Mouse (Mus musculus): ENCODE results near the gene Bpifa2. TPM values are rescaled to one million over a fixed set of nuclear protein-coding genes. Genes with fewer than 3 reads are reported as not detected.

The Bpifa2 gene
- not detected in 2 replicates for total RNA-seq (2012; rRNA removed)

DNA sequence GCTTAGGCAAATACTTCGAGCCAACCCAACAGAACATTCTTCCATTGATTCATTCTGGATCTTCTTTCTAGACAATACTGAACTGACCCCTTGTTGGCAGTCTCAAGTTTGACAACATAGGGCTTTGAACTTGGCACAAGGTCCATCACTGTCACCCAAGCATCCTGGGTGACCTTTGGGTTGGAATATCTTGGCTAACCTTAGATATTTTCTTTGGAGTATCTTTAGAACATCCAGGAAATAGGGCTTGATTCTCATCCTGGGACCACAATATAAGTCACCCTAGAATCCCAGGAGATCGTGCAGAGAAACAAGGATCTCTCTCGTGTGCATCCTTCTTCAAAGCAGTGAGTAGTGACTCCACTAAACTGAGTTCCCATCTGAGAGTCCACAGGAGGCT, at the start of gene Bpifa2:
TSS of gene Bpifa2 (plus strand) at position 301 of the 400 bp plus-strand sequence.
- Histone ChIP-seq H3K27ac (ENCODE audit: insufficient read depth, low read depth, low read length, poor library complexity, severe bottlenecking) (no peak within 1 kb of the TSS), H3K9me3 (ENCODE audit: control insufficient read depth, insufficient read depth, low read depth, low read length) (no peaks in the 10 kb centered on the region), H3K4me3 (ENCODE audit: insufficient read depth in 1 of 2, low read depth in 1 of 2, low read length in 2 of 2, poor library complexity in 1 of 2, severe bottlenecking in 1 of 2) (no peak within 1 kb of the TSS), H3K36me3 (ENCODE audit: control insufficient read depth, insufficient read depth, low read length, poor library complexity, severe bottlenecking) (no peaks in the 10 kb centered on the region), H3K9ac (ENCODE audit: insufficient read depth, low read depth, low read length, poor library complexity, severe bottlenecking) (no peak within 1 kb of the TSS), H3K4me1 (ENCODE audit: control insufficient read depth in 2 of 2, insufficient read depth in 2 of 2, low read length in 2 of 2, poor library complexity in 1 of 2) (no peaks in the 10 kb centered on the region)
- no peak for DNase-seq (ENCODE audit: low read depth, low spot score)
- TF ChIP-seq MAFK (IDR thresholded peaks at IDR 0.05; ENCODE audit: insufficient read depth, low read depth, low read length) (no peak), ZC3H11A (IDR thresholded peaks at IDR 0.05; ENCODE audit: borderline replicate concordance, low read depth, low read length) (no peak), CHD2 (IDR thresholded peaks at IDR 0.05; ENCODE audit: low read depth, low read length) (no peak), HCFC1 (IDR thresholded peaks at IDR 0.05; ENCODE audit: borderline replicate concordance, insufficient read depth, low read length) (no peak), ZNF384 (IDR thresholded peaks at IDR 0.05; ENCODE audit: low read depth, low read length) (no peak)
- in situ Hi-C loops (cut with MboI; ENCODE audit: low sequenced_read_pairs in 2 of 2, unreplicated experiment in 2 of 2): no loop called here

DNA sequence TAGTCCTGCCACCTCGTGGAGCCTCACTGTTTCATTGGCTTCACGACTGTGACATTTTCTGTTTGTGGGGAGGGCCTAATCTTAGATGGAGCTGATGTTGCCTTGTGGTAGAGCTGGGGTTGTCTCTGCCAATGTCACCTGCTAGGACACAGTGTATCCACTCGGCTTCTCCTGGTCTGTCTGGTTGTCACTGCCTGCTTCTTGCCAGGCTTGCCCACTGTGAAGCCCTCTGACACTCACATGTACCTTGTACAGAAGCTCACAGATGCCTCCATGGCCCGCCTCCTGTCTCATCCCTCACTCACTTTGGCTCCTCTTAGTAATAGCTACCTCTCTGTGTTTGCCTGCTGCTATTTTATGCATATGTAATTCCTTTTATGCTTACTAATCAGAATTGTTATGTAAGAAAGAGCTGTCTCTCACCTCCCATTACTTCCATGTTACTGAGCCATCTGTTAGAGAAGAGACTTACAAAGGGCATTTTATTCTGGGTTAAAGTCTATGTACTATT, 45.2 kb upstream of the Bpifa2 start:
- no peak overlapping the region for H3K4me3 ChIP-seq (ENCODE audit: insufficient read depth in 1 of 2, low read depth in 1 of 2, low read length in 2 of 2, poor library complexity in 1 of 2, severe bottlenecking in 1 of 2)
- H3K27ac ChIP-seq (ENCODE audit: insufficient read depth, low read depth, low read length, poor library complexity, severe bottlenecking): no peak overlapping the region
- H3K9ac ChIP-seq (ENCODE audit: insufficient read depth, low read depth, low read length, poor library complexity, severe bottlenecking): no peak overlapping the region
- in situ Hi-C loops (cut with MboI; ENCODE audit: low sequenced_read_pairs in 2 of 2, unreplicated experiment in 2 of 2): no loop called here
- TF ChIP-seq ZC3H11A (IDR thresholded peaks at IDR 0.05; ENCODE audit: borderline replicate concordance, low read depth, low read length) (no peak), CHD2 (IDR thresholded peaks at IDR 0.05; ENCODE audit: low read depth, low read length) (no peak), MAFK (IDR thresholded peaks at IDR 0.05; ENCODE audit: insufficient read depth, low read depth, low read length) (no peak), ZNF384 (IDR thresholded peaks at IDR 0.05; ENCODE audit: low read depth, low read length) (no peak), HCFC1 (IDR thresholded peaks at IDR 0.05; ENCODE audit: borderline replicate concordance, insufficient read depth, low read length) (no peak)
- H3K4me1 ChIP-seq (ENCODE audit: control insufficient read depth in 2 of 2, insufficient read depth in 2 of 2, low read length in 2 of 2, poor library complexity in 1 of 2): no peaks in the 10 kb centered on the region
- DNase-seq (ENCODE audit: low read depth, low spot score): no peak
- no peaks in the 10 kb centered on the region for H3K9me3 ChIP-seq (ENCODE audit: control insufficient read depth, insufficient read depth, low read depth, low read length)
- H3K36me3 ChIP-seq (ENCODE audit: control insufficient read depth, insufficient read depth, low read length, poor library complexity, severe bottlenecking): no peaks in the 10 kb centered on the region

GRCm38 (mm10) chr2:153963334-153963733, 44.7 kb upstream of the Bpifa2 start:
- Histone ChIP-seq H3K36me3 (ENCODE audit: control insufficient read depth, insufficient read depth, low read length, poor library complexity, severe bottlenecking) (no peaks in the 10 kb centered on the region), H3K9ac (ENCODE audit: insufficient read depth, low read depth, low read length, poor library complexity, severe bottlenecking) (no peak overlapping the region), H3K9me3 (ENCODE audit: control insufficient read depth, insufficient read depth, low read depth, low read length) (no peaks in the 10 kb centered on the region), H3K4me1 (ENCODE audit: control insufficient read depth in 2 of 2, insufficient read depth in 2 of 2, low read length in 2 of 2, poor library complexity in 1 of 2) (no peaks in the 10 kb centered on the region), H3K4me3 (ENCODE audit: insufficient read depth in 1 of 2, low read depth in 1 of 2, low read length in 2 of 2, poor library complexity in 1 of 2, severe bottlenecking in 1 of 2) (no peak overlapping the region), H3K27ac (ENCODE audit: insufficient read depth, low read depth, low read length, poor library complexity, severe bottlenecking) (no peak overlapping the region)
- no peak for DNase-seq (ENCODE audit: low read depth, low spot score)
- in situ Hi-C loops (cut with MboI; ENCODE audit: low sequenced_read_pairs in 2 of 2, unreplicated experiment in 2 of 2): no loop called here
- no peak for TF ChIP-seq HCFC1 (IDR thresholded peaks at IDR 0.05; ENCODE audit: borderline replicate concordance, insufficient read depth, low read length)
- TF ChIP-seq MAFK (IDR thresholded peaks at IDR 0.05; ENCODE audit: insufficient read depth, low read depth, low read length): no peak
- no peak for TF ChIP-seq CHD2 (IDR thresholded peaks at IDR 0.05; ENCODE audit: low read depth, low read length)
- TF ChIP-seq ZNF384 (IDR thresholded peaks at IDR 0.05; ENCODE audit: low read depth, low read length): no peak
- no peak for TF ChIP-seq ZC3H11A (IDR thresholded peaks at IDR 0.05; ENCODE audit: borderline replicate concordance, low read depth, low read length)

DNA sequence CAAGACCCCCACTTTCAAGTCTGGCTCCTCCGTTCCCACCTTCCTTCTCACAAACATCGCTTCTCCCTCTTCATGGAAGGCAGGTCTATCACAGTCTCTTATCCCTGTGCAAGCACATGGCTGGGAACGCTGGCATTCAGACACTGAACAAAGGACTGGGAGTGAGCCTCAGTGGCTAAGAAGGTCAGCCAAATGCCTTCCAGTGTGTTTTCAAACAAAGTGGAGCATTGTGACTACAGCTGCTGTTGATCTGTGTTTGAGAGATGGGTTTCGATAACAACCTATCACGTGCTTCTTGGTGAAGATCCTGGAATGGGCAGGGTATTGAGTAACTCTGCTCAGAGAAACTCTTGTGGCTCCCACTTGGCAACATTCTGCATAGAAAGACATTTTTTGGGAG, 37.8 kb upstream of the Bpifa2 start:
- DNase-seq (ENCODE audit: low read depth, low spot score): no peak
- Histone ChIP-seq H3K9ac (ENCODE audit: insufficient read depth, low read depth, low read length, poor library complexity, severe bottlenecking) (no peak overlapping the region), H3K4me1 (ENCODE audit: control insufficient read depth in 2 of 2, insufficient read depth in 2 of 2, low read length in 2 of 2, poor library complexity in 1 of 2) (no peaks in the 10 kb centered on the region), H3K27ac (ENCODE audit: insufficient read depth, low read depth, low read length, poor library complexity, severe bottlenecking) (no peak overlapping the region), H3K9me3 (ENCODE audit: control insufficient read depth, insufficient read depth, low read depth, low read length) (no peaks in the 10 kb centered on the region), H3K4me3 (ENCODE audit: insufficient read depth in 1 of 2, low read depth in 1 of 2, low read length in 2 of 2, poor library complexity in 1 of 2, severe bottlenecking in 1 of 2) (no peak overlapping the region), H3K36me3 (ENCODE audit: control insufficient read depth, insufficient read depth, low read length, poor library complexity, severe bottlenecking) (no peaks in the 10 kb centered on the region)
- in situ Hi-C loops (cut with MboI; ENCODE audit: low sequenced_read_pairs in 2 of 2, unreplicated experiment in 2 of 2): no loop called here
- TF ChIP-seq ZNF384 (IDR thresholded peaks at IDR 0.05; ENCODE audit: low read depth, low read length): no peak
- TF ChIP-seq ZC3H11A (IDR thresholded peaks at IDR 0.05; ENCODE audit: borderline replicate concordance, low read depth, low read length): no peak
- no peak for TF ChIP-seq MAFK (IDR thresholded peaks at IDR 0.05; ENCODE audit: insufficient read depth, low read depth, low read length)
- no peak for TF ChIP-seq HCFC1 (IDR thresholded peaks at IDR 0.05; ENCODE audit: borderline replicate concordance, insufficient read depth, low read length)
- TF ChIP-seq CHD2 (IDR thresholded peaks at IDR 0.05; ENCODE audit: low read depth, low read length): no peak

DNA sequence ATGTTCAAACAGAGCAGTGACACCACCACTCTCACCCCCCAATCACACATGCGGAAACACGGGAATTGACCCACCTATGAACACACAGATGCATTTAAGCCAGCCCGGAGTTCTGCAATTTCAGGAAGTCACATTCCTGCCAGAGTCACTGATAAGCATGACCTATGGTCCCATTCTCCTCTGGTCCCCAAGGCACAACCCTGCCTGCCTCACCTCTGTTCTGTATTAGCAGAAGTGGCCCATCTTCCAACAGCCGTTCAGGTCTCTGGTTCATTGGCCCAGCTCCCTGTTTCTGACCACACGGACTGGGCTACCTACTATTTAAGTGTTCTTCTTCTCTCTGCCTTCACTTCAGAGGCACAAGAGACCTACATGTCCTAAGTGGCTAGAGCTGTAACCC, 33.5 kb upstream of the Bpifa2 start, which contains the start of gene Bpifa6:
TSS of gene Bpifa6 (plus strand) at position 364 of the 400 bp plus-strand sequence.
- H3K4me1 ChIP-seq (ENCODE audit: control insufficient read depth in 2 of 2, insufficient read depth in 2 of 2, low read length in 2 of 2, poor library complexity in 1 of 2): no peaks in the 10 kb centered on the region
- H3K9ac ChIP-seq (ENCODE audit: insufficient read depth, low read depth, low read length, poor library complexity, severe bottlenecking): no peak within 1 kb of the TSS
- in situ Hi-C loops (cut with MboI; ENCODE audit: low sequenced_read_pairs in 2 of 2, unreplicated experiment in 2 of 2): no loop called here
- no peak for TF ChIP-seq ZNF384 (IDR thresholded peaks at IDR 0.05; ENCODE audit: low read depth, low read length)
- no peak within 1 kb of the TSS for H3K27ac ChIP-seq (ENCODE audit: insufficient read depth, low read depth, low read length, poor library complexity, severe bottlenecking)
- DNase-seq (ENCODE audit: low read depth, low spot score): no peak
- H3K36me3 ChIP-seq (ENCODE audit: control insufficient read depth, insufficient read depth, low read length, poor library complexity, severe bottlenecking): no peaks in the 10 kb centered on the region
- no peaks in the 10 kb centered on the region for H3K9me3 ChIP-seq (ENCODE audit: control insufficient read depth, insufficient read depth, low read depth, low read length)
- H3K4me3 ChIP-seq (ENCODE audit: insufficient read depth in 1 of 2, low read depth in 1 of 2, low read length in 2 of 2, poor library complexity in 1 of 2, severe bottlenecking in 1 of 2): no peak within 1 kb of the TSS

Data from ES-E14 (cell line).